In genomic region chr19:55414050-55414449, GRCm38 (mm10) we compare ENCODE assay signal across 8 mouse cellular contexts.
A peak's percentile ranks its signal among the peaks of the same experiment; 100 is the strongest.
DNase-seq lines count a peak whose midpoint lies in the region; ATAC-seq lines count a peak whose summit lies in the region.

No protein-coding gene starts in this region.

- no peaks in the 10 kb centered on the region for H3K9me3 ChIP-seq in limb, embryonic 10.5 days (replicated peaks)
- 0 out of 2 replicates have a peak, but pooled peaks cover 3% of the 10 kb centered on the region for H3K9me3 ChIP-seq in neural tube, embryonic 11.5 days (ENCODE audit: control insufficient read depth, low read length)

- no peak overlapping the region for H3K4me2 ChIP-seq in neural tube, embryonic 11.5 days (ENCODE audit: low read depth)

- H3K9ac ChIP-seq in neural tube, embryonic 11.5 days (ENCODE audit: low read length): no peak overlapping the region

- WGBS in limb, embryonic 10.5 days: 54% methylated on average over 8 of the region's 8 CpGs
- WGBS in neural tube, embryonic 11.5 days: 40% methylated on average over 8 of the region's 8 CpGs

- ATAC-seq in neural tube, embryonic 11.5 days (ENCODE audit: insufficient read depth, low FRiP score, low TSS enrichment): peak; percentile 61; the same call in 1 of the 2 replicates
- ATAC-seq in monocyte, adult 5-6 weeks (replicated peaks; ENCODE audit: insufficient number of reproducible peaks, low FRiP score, low TSS enrichment, poor library complexity, severe bottlenecking): no peak

- H3K4me1 ChIP-seq in limb, embryonic 10.5 days: peaks cover 8% of the 10 kb centered on the region; the same call in 1 of the 2 replicates
- no peaks in the 10 kb centered on the region; the same call in 1 of the 2 replicates for H3K4me1 ChIP-seq in neural tube, embryonic 11.5 days (ENCODE audit: control insufficient read depth, insufficient read depth, low read length)

- DNase-seq in layer of hippocampus, postnatal 14 days (ENCODE audit: low spot score in 2 of 2): peak; percentile 23 to 61
- DNase-seq in layer of hippocampus, postnatal 36 days: no peak
- peak; percentile 60 for DNase-seq in Muller cell, postnatal 12 days (ENCODE audit: inconsistent ontology term)
- peak; percentile 44 for DNase-seq in c-Kit-positive CD71-negative TER-119-negative erythroid progenitor cells, embryonic 14.5 days (ENCODE audit: low read depth)
- peak; percentile 15 for DNase-seq in gastrocnemius, postnatal 25 days
- peak; percentile 67 for DNase-seq in limb, embryonic 10.5 days (ENCODE audit: low spot score)
- DNase-seq in neural tube, embryonic 11.5 days (ENCODE audit: low spot score): peak; percentile 73

- 0 out of 2 replicates have a peak, but pooled peaks cover 4% of the 10 kb centered on the region for H3K36me3 ChIP-seq in limb, embryonic 10.5 days
- no peaks in the 10 kb centered on the region; the same call in 1 of the 2 replicates for H3K36me3 ChIP-seq in neural tube, embryonic 11.5 days (ENCODE audit: control insufficient read depth, insufficient read depth, low read length)

- H3K27me3 ChIP-seq in limb, embryonic 10.5 days (ENCODE audit: low read depth, poor library complexity, severe bottlenecking): no peaks in the 10 kb centered on the region
- no peaks in the 10 kb centered on the region for H3K27me3 ChIP-seq in neural tube, embryonic 11.5 days (ENCODE audit: control insufficient read depth, insufficient read depth, low read length)

- H3K4me3 ChIP-seq in limb, embryonic 10.5 days: no peak overlapping the region
- H3K4me3 ChIP-seq in neural tube, embryonic 11.5 days (ENCODE audit: low read depth, low read length): no peak overlapping the region

- H3K27ac ChIP-seq in limb, embryonic 10.5 days: no peak overlapping the region
- no peak overlapping the region for H3K27ac ChIP-seq in neural tube, embryonic 11.5 days (ENCODE audit: low read depth, low read length)

Comparison
In these comparisons a context has a peak if more than half of its experiments do, and no peak if none do; other contexts are left out.
1. DNase-seq: peak in layer of hippocampus, postnatal 14 days (2 of 2), Muller cell, postnatal 12 days (single experiment), c-Kit-positive CD71-negative TER-119-negative erythroid progenitor cells, embryonic 14.5 days (single experiment), gastrocnemius, postnatal 25 days (single experiment), limb, embryonic 10.5 days (single experiment) and neural tube, embryonic 11.5 days (single experiment); none in layer of hippocampus, postnatal 36 days (0 of 2).